Mouse (Mus musculus): Measurements from ENCODE around the gene Gsx2.
A peak's percentile ranks its signal among the peaks of the same experiment; 100 is the strongest.

Gene Gsx2

GRCm38 (mm10) chr5:75083061-75083460 lies 7.7 kb downstream of the Gsx2 start:
- Histone ChIP-seq H3K36me3 (ENCODE audit: insufficient read depth, low read length) (no peaks in the 10 kb centered on the region), H3K4me1 (replicated peaks; ENCODE audit: low read depth, low read length) (peaks cover 70% of the 10 kb centered on the region), H3K4me3 (replicated peaks; ENCODE audit: low read length) (no peak overlapping the region), H3K9me3 (ENCODE audit: low read length) (peaks cover 3% of the 10 kb centered on the region; the same call in 1 of the 2 replicates), H3K27me3 (ENCODE audit: insufficient read depth, low read length) (peaks cover 77% of the 10 kb centered on the region)
- TF ChIP-seq NANOG (IDR thresholded peaks at IDR 0.05; ENCODE audit: borderline replicate concordance, low read length) = no peak
- no peak for TF ChIP-seq CTCF (conservative IDR thresholded peaks at IDR 0.05; ENCODE audit: low read length)
- no peak for TF ChIP-seq POU5F1 (IDR thresholded peaks at IDR 0.05; ENCODE audit: borderline replicate concordance, low read length)

DNA sequence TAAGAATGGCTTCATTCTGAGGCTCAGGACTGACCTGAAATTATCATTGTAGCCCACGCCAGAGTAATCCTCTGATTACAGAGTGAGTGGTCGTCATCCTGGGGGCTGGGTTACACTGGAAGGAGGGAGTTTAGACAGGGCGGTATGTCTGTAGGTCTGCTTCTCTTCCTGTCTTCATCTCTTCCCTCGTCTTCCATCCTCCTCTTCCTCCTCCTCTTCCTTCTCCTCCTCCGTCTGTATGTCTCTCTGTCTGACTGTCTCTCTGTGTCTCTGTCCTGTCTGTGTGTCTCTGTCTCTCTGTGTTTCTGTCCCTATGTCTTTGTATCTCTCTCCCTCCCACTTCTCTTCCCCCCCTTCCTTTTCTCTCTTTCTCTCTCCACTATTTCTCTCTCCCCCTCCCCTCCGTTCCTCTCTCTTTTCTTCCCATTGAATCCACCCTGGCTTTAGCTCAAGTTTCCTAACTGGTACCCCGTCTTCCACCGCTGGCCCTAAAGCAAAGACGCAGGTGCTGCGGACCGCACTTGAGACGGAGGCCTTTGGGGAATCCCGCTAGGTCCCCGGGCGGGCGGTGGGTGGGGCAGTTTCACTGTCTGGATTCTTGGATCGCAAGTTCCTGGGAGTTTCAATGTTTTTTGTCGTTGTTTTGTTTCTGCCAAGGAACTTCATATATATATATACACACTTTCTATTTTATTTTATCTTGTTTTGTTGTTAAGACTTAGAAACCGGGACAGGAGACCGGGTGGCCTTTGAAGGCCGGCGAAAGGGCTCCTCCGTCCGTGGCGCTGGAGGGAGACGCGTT lies 8.4 kb downstream of the Gsx2 start:
- Histone ChIP-seq H3K36me3 (ENCODE audit: insufficient read depth, low read length) (no peaks in the 10 kb centered on the region), H3K9me3 (ENCODE audit: low read length) (peaks cover 9% of the 10 kb centered on the region), H3K27me3 (ENCODE audit: insufficient read depth, low read length) (peaks cover 74% of the 10 kb centered on the region), H3K4me3 (replicated peaks; ENCODE audit: low read length) (peak overlapping the region; percentile 75; the same call in 1 of the 2 replicates), H3K4me1 (replicated peaks; ENCODE audit: low read depth, low read length) (peaks cover 70% of the 10 kb centered on the region)
- TF ChIP-seq CTCF (conservative IDR thresholded peaks at IDR 0.05; ENCODE audit: low read length) (no peak), POU5F1 (IDR thresholded peaks at IDR 0.05; ENCODE audit: borderline replicate concordance, low read length) (no peak), NANOG (IDR thresholded peaks at IDR 0.05; ENCODE audit: borderline replicate concordance, low read length) (no peak)

DNA sequence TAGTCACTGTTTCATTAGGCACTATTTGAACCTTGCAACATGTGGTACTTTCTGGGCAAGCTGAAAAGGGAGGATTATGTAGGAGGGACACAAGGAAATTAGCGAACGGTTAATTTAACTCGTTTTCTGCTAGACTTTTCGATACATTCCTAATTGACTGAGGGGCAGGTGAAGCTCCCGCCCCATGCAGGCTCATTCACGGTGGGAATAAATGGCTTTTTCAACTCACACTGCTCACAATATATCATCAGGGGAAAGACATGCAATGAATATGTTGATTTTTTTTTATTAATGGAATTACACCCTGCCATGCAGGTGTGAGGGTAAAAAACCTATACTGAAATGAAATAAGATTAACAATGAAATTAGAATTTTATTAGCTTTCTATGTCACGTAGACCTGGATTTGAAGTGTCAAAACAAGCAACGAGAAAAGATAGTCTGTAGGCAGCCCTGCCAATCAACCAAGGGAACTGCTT lies 9.0 kb downstream of the Gsx2 start:
- H3K27me3 ChIP-seq (ENCODE audit: insufficient read depth, low read length) = peaks cover 70% of the 10 kb centered on the region
- TF ChIP-seq CTCF (conservative IDR thresholded peaks at IDR 0.05; ENCODE audit: low read length) (no peak), NANOG (IDR thresholded peaks at IDR 0.05; ENCODE audit: borderline replicate concordance, low read length) (no peak), POU5F1 (IDR thresholded peaks at IDR 0.05; ENCODE audit: borderline replicate concordance, low read length) (no peak)
- peak overlapping the region; percentile 75 for H3K4me3 ChIP-seq (replicated peaks; ENCODE audit: low read length)
- peaks cover 9% of the 10 kb centered on the region for H3K9me3 ChIP-seq (ENCODE audit: low read length)
- H3K36me3 ChIP-seq (ENCODE audit: insufficient read depth, low read length) = no peaks in the 10 kb centered on the region
- H3K4me1 ChIP-seq (replicated peaks; ENCODE audit: low read depth, low read length) = peaks cover 66% of the 10 kb centered on the region

GRCm38 (mm10) chr5:75084871-75085520 lies 9.6 kb downstream of the Gsx2 start:
- peak overlapping the region; percentile 75 for H3K4me3 ChIP-seq (replicated peaks; ENCODE audit: low read length)
- H3K36me3 ChIP-seq (ENCODE audit: insufficient read depth, low read length) = no peaks in the 10 kb centered on the region
- H3K9me3 ChIP-seq (ENCODE audit: low read length) = peaks cover 9% of the 10 kb centered on the region
- TF ChIP-seq POU5F1 (IDR thresholded peaks at IDR 0.05; ENCODE audit: borderline replicate concordance, low read length) (peak; percentile 97), CTCF (conservative IDR thresholded peaks at IDR 0.05; ENCODE audit: low read length) (no peak), NANOG (IDR thresholded peaks at IDR 0.05; ENCODE audit: borderline replicate concordance, low read length) (peak; percentile 96)
- H3K4me1 ChIP-seq (replicated peaks; ENCODE audit: low read depth, low read length) = peaks cover 61% of the 10 kb centered on the region
- peaks cover 67% of the 10 kb centered on the region for H3K27me3 ChIP-seq (ENCODE audit: insufficient read depth, low read length)

DNA sequence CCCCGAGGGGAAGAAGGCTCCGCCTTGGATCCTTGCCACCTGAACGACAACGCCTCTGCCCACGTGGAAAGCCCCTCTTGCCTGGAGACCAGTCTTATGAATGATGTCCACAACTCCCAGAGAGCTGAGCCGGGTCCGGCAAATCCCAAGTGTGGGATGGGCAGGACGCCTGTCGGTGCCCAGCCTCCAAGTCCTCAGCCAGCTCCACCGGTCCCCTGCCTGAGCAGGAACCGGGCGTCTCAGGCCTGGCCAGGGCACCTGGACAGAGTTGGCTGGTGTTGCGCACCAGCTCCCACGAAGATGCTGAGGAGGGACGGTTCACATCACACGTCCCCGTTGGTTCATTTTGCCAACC lies 10.1 kb downstream of the Gsx2 start:
- Histone ChIP-seq H3K9me3 (ENCODE audit: low read length) (peaks cover 9% of the 10 kb centered on the region), H3K4me3 (replicated peaks; ENCODE audit: low read length) (peak overlapping the region; percentile 75), H3K27me3 (ENCODE audit: insufficient read depth, low read length) (peaks cover 62% of the 10 kb centered on the region), H3K36me3 (ENCODE audit: insufficient read depth, low read length) (no peaks in the 10 kb centered on the region), H3K4me1 (replicated peaks; ENCODE audit: low read depth, low read length) (peaks cover 59% of the 10 kb centered on the region)
- no peak for TF ChIP-seq CTCF (conservative IDR thresholded peaks at IDR 0.05; ENCODE audit: low read length)

GRCm38 (mm10) chr5:75085906-75086305 lies 10.5 kb downstream of the Gsx2 start:
- H3K4me1 ChIP-seq (replicated peaks; ENCODE audit: low read depth, low read length) = peaks cover 56% of the 10 kb centered on the region
- H3K36me3 ChIP-seq (ENCODE audit: insufficient read depth, low read length) = no peaks in the 10 kb centered on the region
- no peak for TF ChIP-seq POU5F1 (IDR thresholded peaks at IDR 0.05; ENCODE audit: borderline replicate concordance, low read length)
- TF ChIP-seq NANOG (IDR thresholded peaks at IDR 0.05; ENCODE audit: borderline replicate concordance, low read length) = no peak
- TF ChIP-seq CTCF (conservative IDR thresholded peaks at IDR 0.05; ENCODE audit: low read length) = no peak
- H3K9me3 ChIP-seq (ENCODE audit: low read length) = peaks cover 9% of the 10 kb centered on the region
- H3K4me3 ChIP-seq (replicated peaks; ENCODE audit: low read length) = 0 out of 2 replicates have a peak overlapping the region, but pooled peaks have one; percentile 75
- peaks cover 58% of the 10 kb centered on the region for H3K27me3 ChIP-seq (ENCODE audit: insufficient read depth, low read length)

DNA sequence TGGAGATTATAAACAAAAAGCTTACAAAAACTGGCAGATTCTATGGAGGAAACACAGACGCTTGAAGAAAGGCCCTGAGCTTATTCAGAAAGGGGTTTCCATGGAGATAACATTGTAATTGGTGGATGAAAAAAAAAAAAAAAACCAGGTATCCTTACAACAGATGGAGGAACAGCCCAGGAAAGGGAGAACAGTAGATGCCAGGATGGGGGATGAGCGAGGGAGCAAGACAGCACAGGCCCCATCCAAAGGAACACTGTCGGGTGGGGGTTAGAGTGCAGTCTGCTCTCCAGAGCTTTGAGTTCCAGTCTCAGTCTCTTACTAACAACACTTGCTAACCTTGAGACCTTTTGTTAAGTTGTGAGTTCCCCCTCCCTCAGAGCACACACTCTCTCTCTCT lies 31.1 kb downstream of the Gsx2 start:
- H3K36me3 ChIP-seq (ENCODE audit: insufficient read depth, low read length) = no peaks in the 10 kb centered on the region
- H3K27me3 ChIP-seq (ENCODE audit: insufficient read depth, low read length) = peaks cover 14% of the 10 kb centered on the region
- H3K4me1 ChIP-seq (replicated peaks; ENCODE audit: low read depth, low read length) = peaks cover 13% of the 10 kb centered on the region
- TF ChIP-seq CTCF (conservative IDR thresholded peaks at IDR 0.05; ENCODE audit: low read length) (no peak), POU5F1 (IDR thresholded peaks at IDR 0.05; ENCODE audit: borderline replicate concordance, low read length) (no peak), NANOG (IDR thresholded peaks at IDR 0.05; ENCODE audit: borderline replicate concordance, low read length) (no peak)
- H3K9me3 ChIP-seq (ENCODE audit: low read length) = no peaks in the 10 kb centered on the region
- no peak overlapping the region for H3K4me3 ChIP-seq (replicated peaks; ENCODE audit: low read length)

GRCm38 (mm10) chr5:75109368-75109767 lies 34.0 kb downstream of the Gsx2 start:
- Histone ChIP-seq H3K27me3 (ENCODE audit: insufficient read depth, low read length) (peaks cover 9% of the 10 kb centered on the region), H3K4me1 (replicated peaks; ENCODE audit: low read depth, low read length) (peaks cover 16% of the 10 kb centered on the region), H3K4me3 (replicated peaks; ENCODE audit: low read length) (no peak overlapping the region), H3K9me3 (ENCODE audit: low read length) (no peaks in the 10 kb centered on the region), H3K36me3 (ENCODE audit: insufficient read depth, low read length) (no peaks in the 10 kb centered on the region)
- TF ChIP-seq NANOG (IDR thresholded peaks at IDR 0.05; ENCODE audit: borderline replicate concordance, low read length) (no peak), CTCF (conservative IDR thresholded peaks at IDR 0.05; ENCODE audit: low read length) (no peak), POU5F1 (IDR thresholded peaks at IDR 0.05; ENCODE audit: borderline replicate concordance, low read length) (no peak)

Measured in E14TG2a.4 (cell line).